8 mouse cellular contexts compared by ENCODE assay signal in genomic region chr5:120711416-120711815, GRCm38 (mm10). TPM values are rescaled to one million over a fixed set of nuclear protein-coding genes. Genes with fewer than 3 reads are reported as not detected.
DNase-seq lines count a peak whose midpoint lies in the region; ATAC-seq and TF ChIP-seq lines count a peak whose summit lies in the region.

No protein-coding gene starts in this region.

- peaks cover 11% of the 10 kb centered on the region for H3K27me3 ChIP-seq in CH12.LX (replicated peaks)
- peaks cover 66% of the 10 kb centered on the region for H3K27me3 ChIP-seq in embryonic facial prominence, embryonic 15.5 days
- peaks cover 76% of the 10 kb centered on the region for H3K27me3 ChIP-seq in heart, embryonic 16.5 days (ENCODE audit: control insufficient read depth, insufficient read depth, low read length)
- H3K27me3 ChIP-seq in lung, postnatal 0 days (replicated peaks; ENCODE audit: insufficient read depth, low read length), result peaks cover 30% of the 10 kb centered on the region

- 0 out of 2 replicates have a peak overlapping the region, but pooled peaks have one; percentile 11 for H3K9ac ChIP-seq in CH12.LX (ENCODE audit: insufficient read depth, low read depth)
- H3K9ac ChIP-seq in embryonic facial prominence, embryonic 15.5 days, result peak overlapping the region; percentile 28
- H3K9ac ChIP-seq in heart, embryonic 16.5 days (ENCODE audit: low read length), result peak overlapping the region; percentile 57
- no peak overlapping the region for H3K9ac ChIP-seq in lung, postnatal 0 days (replicated peaks; ENCODE audit: low read depth)

- no peak for TF ChIP-seq CTCF in CH12.LX (conservative IDR thresholded peaks at IDR 0.05 in 1 of 2, IDR thresholded peaks at IDR 0.05 in 1 of 2; ENCODE audit: low read depth in 2 of 2, low read length in 2 of 2)
- TF ChIP-seq CTCF in lung, postnatal 0 days (IDR thresholded peaks at IDR 0.05), result no peak

- no peak for TF ChIP-seq EP300 in CH12.LX (IDR thresholded peaks at IDR 0.05; ENCODE audit: low read length)
- no peak for TF ChIP-seq EP300 in lung, postnatal 0 days (IDR thresholded peaks at IDR 0.05)

- ATAC-seq in embryonic facial prominence, embryonic 15.5 days (ENCODE audit: insufficient number of reproducible peaks, low FRiP score, low TSS enrichment, low read depth), result peak; percentile 22; the same call in 1 of the 2 replicates
- no peak; the same call in 1 of the 2 replicates for ATAC-seq in heart, embryonic 16.5 days (replicated peaks; ENCODE audit: extremely low read depth, insufficient read depth, low FRiP score)
- no peak for ATAC-seq in lung, postnatal 0 days
- ATAC-seq in megakaryocyte-erythroid progenitor cell, adult 5-6 weeks (replicated peaks; ENCODE audit: low FRiP score, low TSS enrichment, poor library complexity, severe bottlenecking), result no peak

- in situ Hi-C loops in CH12.LX (cut with MboI; ENCODE audit: low pct_ligation_motif_present, low pct_unique_long_range_greater_than_20kb, low sequenced_read_pairs), result loop anchor here (5.0 to 25.0 kb wide), 3 partner anchors 34 to 199 kb away; partner anchors contain the start of genes Plbd2 and Slc8b1

- H3K4me3 ChIP-seq in CH12.LX (replicated peaks in 1 of 3; ENCODE audit: low read depth in 2 of 3, low read length in 2 of 3, poor library complexity in 1 of 3), result peak overlapping the region in 2 of 3 experiments; percentile 42 to 49
- H3K4me3 ChIP-seq in embryonic facial prominence, embryonic 15.5 days (replicated peaks), result peak overlapping the region; percentile 50
- peak overlapping the region; percentile 52 for H3K4me3 ChIP-seq in heart, embryonic 16.5 days (ENCODE audit: low read length)
- H3K4me3 ChIP-seq in lung, postnatal 0 days (ENCODE audit: low read depth, low read length), result peak overlapping the region; percentile 25; the same call in 1 of the 2 replicates

- WGBS in embryonic facial prominence, embryonic 15.5 days, result 3% methylated on average over 43 of the region's 43 CpGs
- 2% methylated on average over 43 of the region's 43 CpGs for WGBS in heart, embryonic 16.5 days
- WGBS in lung, postnatal 0 days, result under 1% methylated on average over 32 of the region's 43 CpGs

- no peak for DNase-seq in CH12.LX (ENCODE audit: extremely low read depth)
- DNase-seq in adrenal gland, postnatal 10 days, result peak; percentile 73
- peak; percentile 81 to 83 for DNase-seq in layer of hippocampus, postnatal 14 days (ENCODE audit: low spot score in 2 of 2)
- DNase-seq in lung, postnatal 0 days (ENCODE audit: low spot score), result peak; percentile 16
- DNase-seq in right cerebral cortex, postnatal 25 days, result peak; percentile 88

- H3K27ac ChIP-seq in CH12.LX (ENCODE audit: insufficient read depth, low read depth), result no peak overlapping the region
- no peak overlapping the region for H3K27ac ChIP-seq in embryonic facial prominence, embryonic 15.5 days (replicated peaks)
- no peak overlapping the region for H3K27ac ChIP-seq in heart, embryonic 16.5 days (ENCODE audit: low read length)
- H3K27ac ChIP-seq in lung, postnatal 0 days (ENCODE audit: low read length), result no peak overlapping the region

- TF ChIP-seq RAD21 in CH12.LX (IDR thresholded peaks at IDR 0.05; ENCODE audit: low read depth, low read length), result no peak

- no peaks in the 10 kb centered on the region for H3K9me3 ChIP-seq in CH12.LX (replicated peaks; ENCODE audit: low read length)
- no peaks in the 10 kb centered on the region for H3K9me3 ChIP-seq in embryonic facial prominence, embryonic 15.5 days (replicated peaks)
- no peaks in the 10 kb centered on the region for H3K9me3 ChIP-seq in heart, embryonic 16.5 days (replicated peaks; ENCODE audit: control insufficient read depth, low read length)
- H3K9me3 ChIP-seq in lung, postnatal 0 days (ENCODE audit: low read length), result no peaks in the 10 kb centered on the region

- TF ChIP-seq POLR2A in CH12.LX (IDR thresholded peaks at IDR 0.05; ENCODE audit: low read depth, low read length), result peak; percentile 37; the same call in 1 of the 2 replicates

- dilution Hi-C loops in CH12.LX (cut with MboI; ENCODE audit: extremely low pct_ligation_motif_present, extremely low pct_unique_long_range_greater_than_20kb, low sequenced_read_pairs), result no loop called here

- peaks cover 14 to 45% of the 10 kb centered on the region in 2 experiments for H3K4me1 ChIP-seq in CH12.LX (ENCODE audit: control insufficient read depth in 1 of 2, insufficient read depth in 2 of 2)
- peaks cover 24% of the 10 kb centered on the region for H3K4me1 ChIP-seq in embryonic facial prominence, embryonic 15.5 days
- H3K4me1 ChIP-seq in heart, embryonic 16.5 days (ENCODE audit: control insufficient read depth, insufficient read depth, low read length), result peaks cover 11% of the 10 kb centered on the region
- H3K4me1 ChIP-seq in lung, postnatal 0 days (ENCODE audit: insufficient read depth, low read depth, low read length), result no peaks in the 10 kb centered on the region

- H3K4me2 ChIP-seq in CH12.LX (ENCODE audit: insufficient read depth, low read depth, poor library complexity, severe bottlenecking), result 0 out of 2 replicates have a peak overlapping the region, but pooled peaks have one; percentile 50
- peak overlapping the region; percentile 87 for H3K4me2 ChIP-seq in embryonic facial prominence, embryonic 15.5 days (replicated peaks)
- H3K4me2 ChIP-seq in heart, embryonic 16.5 days (ENCODE audit: low read depth, low read length), result peak overlapping the region; percentile 66
- H3K4me2 ChIP-seq in lung, postnatal 0 days (replicated peaks; ENCODE audit: low read depth, low read length), result peak overlapping the region; percentile 45

- no peaks in the 10 kb centered on the region for H3K79me2 ChIP-seq in CH12.LX (replicated peaks; ENCODE audit: control insufficient read depth, extremely low read depth, insufficient read depth, poor library complexity, severe bottlenecking)

- H3K36me3 ChIP-seq in CH12.LX (replicated peaks in 1 of 2; ENCODE audit: control insufficient read depth in 1 of 2, insufficient read depth in 1 of 2, low read length in 1 of 2), result no peaks in the 10 kb centered on the region
- no peaks in the 10 kb centered on the region for H3K36me3 ChIP-seq in embryonic facial prominence, embryonic 15.5 days
- no peaks in the 10 kb centered on the region for H3K36me3 ChIP-seq in heart, embryonic 16.5 days (ENCODE audit: control insufficient read depth, insufficient read depth)
- H3K36me3 ChIP-seq in lung, postnatal 0 days (ENCODE audit: insufficient read depth, low read length), result no peaks in the 10 kb centered on the region

TF ChIP-seq in CH12.LX, 34 proteins besides CTCF, POLR2A, EP300 and RAD21 (continues in another document):
- TF ChIP-seq SMC3 (IDR thresholded peaks at IDR 0.05; ENCODE audit: low read depth, low read length), result no peak
- TF ChIP-seq MAZ (IDR thresholded peaks at IDR 0.05; ENCODE audit: low read depth, low read length), result no peak
- TF ChIP-seq BHLHE40 (IDR thresholded peaks at IDR 0.05; ENCODE audit: low read depth, low read length), result no peak
- TF ChIP-seq ZMIZ1 (IDR thresholded peaks at IDR 0.05; ENCODE audit: low read depth, low read length), result no peak
- TF ChIP-seq TBP (conservative IDR thresholded peaks at IDR 0.05; ENCODE audit: low read depth, low read length), result no peak
- TF ChIP-seq RCOR1 (conservative IDR thresholded peaks at IDR 0.05; ENCODE audit: low read depth, low read length), result no peak
- no peak for TF ChIP-seq GABPA (IDR thresholded peaks at IDR 0.05; ENCODE audit: insufficient replicate concordance, low read depth, low read length)
- TF ChIP-seq NELFE (IDR thresholded peaks at IDR 0.05; ENCODE audit: low read depth, low read length), result peak; percentile 33; the same call in 1 of the 2 replicates
- TF ChIP-seq JUN (IDR thresholded peaks at IDR 0.05; ENCODE audit: insufficient read depth, low read depth, low read length), result no peak
- TF ChIP-seq TCF12 (IDR thresholded peaks at IDR 0.05; ENCODE audit: low read depth, low read length), result no peak
- TF ChIP-seq MAX (IDR thresholded peaks at IDR 0.05; ENCODE audit: low read length), result 0 out of 2 replicates have a peak, but pooled peaks have one; percentile 28
- no peak for TF ChIP-seq UBTF (IDR thresholded peaks at IDR 0.05; ENCODE audit: low read depth, low read length)
- peak; percentile 6; the same call in 1 of the 2 replicates for TF ChIP-seq IRF4 (IDR thresholded peaks at IDR 0.05; ENCODE audit: low read depth, low read length)
- no peak for TF ChIP-seq USF1 (IDR thresholded peaks at IDR 0.05; ENCODE audit: low read depth, low read length)
- no peak for TF ChIP-seq MEF2A (IDR thresholded peaks at IDR 0.05; ENCODE audit: borderline replicate concordance, low read depth, low read length)
- no peak for TF ChIP-seq NRF1 (IDR thresholded peaks at IDR 0.05; ENCODE audit: low read depth, low read length)
- TF ChIP-seq JUND (conservative IDR thresholded peaks at IDR 0.05; ENCODE audit: low read depth, low read length), result no peak
- no peak for TF ChIP-seq ETS1 (conservative IDR thresholded peaks at IDR 0.05; ENCODE audit: low read depth, low read length)

RNA-seq across cellular contexts. Expression of gene Dtx1, which starts 0.3 kb away (rescaled TPM):
- total RNA-seq in CH12.LX (2012; rRNA removed), result 3.2 and 3.9 TPM in 2 replicates
- 0.30 and 0.98 TPM in 2 replicates for total RNA-seq in CH12.LX (2014; rRNA removed)
- 2.1 and 2.9 TPM in 2 replicates for polyA plus RNA-seq in CH12.LX (2012; ENCODE audit: insufficient read length, low read depth)
- 1 to 10 TPM; 7.4 to 9.2 TPM for total RNA-seq in adrenal gland, postnatal 10 days (2021)
- 6.2 and 7.7 TPM in 2 replicates for polyA plus RNA-seq in embryonic facial prominence, embryonic 15.5 days (2015; fragmentation: Nextera tagmentation; extraction: Ambion mirVana)
- polyA plus RNA-seq in heart, embryonic 16.5 days (2015; fragmentation: Nextera tagmentation; extraction: Ambion mirVana), result 6.7 and 11.2 TPM in 2 replicates
- total RNA-seq in layer of hippocampus, postnatal 14 days (2021), result 10 to 100 TPM; 70.5 to 74.2 TPM
- 0.48 and 0.70 TPM in 2 replicates for polyA plus RNA-seq in lung, postnatal 0 days (2015; fragmentation: Nextera tagmentation; extraction: Ambion mirVana)
- total RNA-seq in megakaryocyte-erythroid progenitor cell, adult 5-6 weeks (2014; fragmentation: Nextera tagmentation), result 8.7 TPM in 1 of 2 replicates, not detected in the other
- total RNA-seq in megakaryocyte-erythroid progenitor cell, adult 5-6 weeks (2017), result 0.56 TPM in 1 of 2 replicates, not detected in the other

RNA-seq across cellular contexts. Expression of gene Oas2, which starts 38.2 kb away (rescaled TPM):
- total RNA-seq in CH12.LX (2012; rRNA removed) (not detected in 2 replicates), CH12.LX (2014; rRNA removed) (not detected in 2 replicates)
- polyA plus RNA-seq in CH12.LX (2012; ENCODE audit: insufficient read length, low read depth), result not detected in 2 replicates
- under 1 TPM; 0.09 to 0.24 TPM for total RNA-seq in adrenal gland, postnatal 10 days (2021)
- polyA plus RNA-seq in embryonic facial prominence, embryonic 15.5 days (2015; fragmentation: Nextera tagmentation; extraction: Ambion mirVana), result 0.72 and 1.3 TPM in 2 replicates
- polyA plus RNA-seq in heart, embryonic 16.5 days (2015; fragmentation: Nextera tagmentation; extraction: Ambion mirVana), result 0.22 and 0.46 TPM in 2 replicates
- total RNA-seq in layer of hippocampus, postnatal 14 days (2021), result under 1 TPM; 0.12 to 0.16 TPM
- polyA plus RNA-seq in lung, postnatal 0 days (2015; fragmentation: Nextera tagmentation; extraction: Ambion mirVana), result 0.21 and 0.31 TPM in 2 replicates
- total RNA-seq in megakaryocyte-erythroid progenitor cell, adult 5-6 weeks (2014; fragmentation: Nextera tagmentation), result 1.7 and 2.0 TPM in 2 replicates
- total RNA-seq in megakaryocyte-erythroid progenitor cell, adult 5-6 weeks (2017), result 0.72 and 1.3 TPM in 2 replicates

Comparison
In these comparisons a context has a peak if more than half of its experiments do, and no peak if none do; other contexts are left out.
1. RNA of gene Dtx1, which starts 0.3 kb away (total RNA-seq): 70.5 to 74.2 TPM in layer of hippocampus, postnatal 14 days; 7.4 to 9.2 TPM in adrenal gland, postnatal 10 days, 0.30 to 3.9 TPM in CH12.LX and 0.56 to 8.7 TPM in megakaryocyte-erythroid progenitor cell, adult 5-6 weeks; every median in the first group is over 4 times any median in the second.
2. Peak in every context shown above with its lines, with median percentiles within 50 percentile points of each other: H3K4me2 ChIP-seq and H3K4me3 ChIP-seq.